Comparison of ENCODE assay signal across 8 mouse cellular contexts in the genomic region with DNA sequence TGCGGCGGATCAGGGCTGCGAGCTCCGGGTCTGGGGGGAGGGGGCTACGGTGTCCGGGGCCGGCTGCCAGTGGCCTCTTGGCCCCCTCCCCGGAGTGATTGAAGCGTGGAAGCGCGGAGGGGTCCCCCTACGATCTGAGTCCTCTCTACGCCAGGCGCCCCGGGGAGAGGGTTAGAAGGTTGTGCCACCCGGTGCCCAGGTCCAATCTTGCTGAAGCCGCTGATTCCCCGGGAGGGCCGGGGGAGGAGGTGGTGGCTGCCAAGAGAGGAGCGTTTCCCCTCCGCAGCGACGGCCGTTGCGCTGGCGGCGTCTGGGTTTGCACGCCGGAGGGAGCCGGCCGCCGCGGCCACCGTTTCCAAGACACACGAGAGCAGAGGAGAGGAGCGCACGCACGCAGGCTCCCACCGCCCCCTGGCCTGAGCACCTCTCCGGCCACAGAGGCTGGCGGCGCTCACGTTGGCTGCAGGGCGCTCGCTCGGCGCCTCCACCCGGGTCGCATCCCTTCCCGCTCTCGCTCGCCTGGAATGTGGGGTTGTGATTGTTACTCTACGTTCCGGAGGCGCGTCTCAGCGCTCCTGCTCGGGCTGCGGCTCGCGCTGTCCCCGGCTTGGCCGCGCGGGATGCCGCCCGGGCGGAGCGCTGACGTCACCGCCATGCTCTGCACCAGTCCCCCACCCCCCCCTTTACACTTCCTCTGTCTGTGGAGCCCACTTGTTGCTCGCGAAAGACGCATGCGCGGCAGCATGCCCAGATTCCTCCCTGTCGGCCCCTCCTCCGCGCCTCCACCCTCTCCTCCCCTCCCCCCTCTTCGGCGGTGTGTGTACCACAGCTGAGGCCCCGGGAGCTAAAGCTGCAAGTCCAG. TPM values are rescaled to one million over a fixed set of nuclear protein-coding genes. Genes with fewer than 3 reads are reported as not detected.
DNase-seq lines count a peak whose midpoint lies in the region; ATAC-seq and TF ChIP-seq lines count a peak whose summit lies in the region.

A gene (minus strand): TSS at position 602 of the 862 bp plus-strand sequence.

- peak within 1 kb of the TSS; percentile 99 for H3K27ac ChIP-seq in embryonic facial prominence, embryonic 11.5 days (replicated peaks; ENCODE audit: low read depth, low read length)
- peak within 1 kb of the TSS; percentile 99 for H3K27ac ChIP-seq in limb, embryonic 12.5 days
- peak within 1 kb of the TSS; percentile 100 for H3K27ac ChIP-seq in midbrain, embryonic 15.5 days
- H3K27ac ChIP-seq in spleen, adult 2 months (ENCODE audit: insufficient read depth, low read length) = peak within 1 kb of the TSS; percentile 100

- no peak for TF ChIP-seq CTCF in spleen, adult 2 months (IDR thresholded peaks at IDR 0.05; ENCODE audit: extremely low read depth, insufficient read depth, insufficient read length, insufficient replicate concordance)

- WGBS in embryonic facial prominence, embryonic 11.5 days = under 1% methylated on average over 64 of the region's 82 CpGs
- WGBS in limb, embryonic 12.5 days = under 1% methylated on average over 76 of the region's 82 CpGs
- under 1% methylated on average over 74 of the region's 82 CpGs for WGBS in midbrain, embryonic 15.5 days
- WGBS in spleen, adult 2 months = under 1% methylated on average over 79 of the region's 82 CpGs

- H3K4me1 ChIP-seq in embryonic facial prominence, embryonic 11.5 days (ENCODE audit: control insufficient read depth, insufficient read depth, low read length) = peaks cover 6% of the 10 kb centered on the region
- peaks cover 67% of the 10 kb centered on the region for H3K4me1 ChIP-seq in limb, embryonic 12.5 days (replicated peaks)
- peaks cover 56% of the 10 kb centered on the region for H3K4me1 ChIP-seq in midbrain, embryonic 15.5 days
- peaks cover 24% of the 10 kb centered on the region for H3K4me1 ChIP-seq in spleen, adult 2 months (ENCODE audit: control insufficient read depth, insufficient read depth, insufficient read length)

- no peaks in the 10 kb centered on the region for H3K36me3 ChIP-seq in embryonic facial prominence, embryonic 11.5 days (replicated peaks; ENCODE audit: control insufficient read depth, insufficient read depth, low read depth, low read length)
- H3K36me3 ChIP-seq in limb, embryonic 12.5 days = peaks cover 5% of the 10 kb centered on the region; the same call in 1 of the 2 replicates
- H3K36me3 ChIP-seq in midbrain, embryonic 15.5 days (replicated peaks) = no peaks in the 10 kb centered on the region
- peaks cover 5% of the 10 kb centered on the region; the same call in 1 of the 2 replicates for H3K36me3 ChIP-seq in spleen, adult 2 months (ENCODE audit: control insufficient read depth, insufficient read depth, low read length)

- TF ChIP-seq POLR2A in spleen, adult 2 months (IDR thresholded peaks at IDR 0.05; ENCODE audit: low read depth, low read length) = peak; percentile 97

- H3K9ac ChIP-seq in embryonic facial prominence, embryonic 11.5 days (replicated peaks; ENCODE audit: low read length) = peak within 1 kb of the TSS; percentile 91
- H3K9ac ChIP-seq in limb, embryonic 12.5 days (replicated peaks) = peak within 1 kb of the TSS; percentile 98
- H3K9ac ChIP-seq in midbrain, embryonic 15.5 days = peak within 1 kb of the TSS; percentile 92

- no peaks in the 10 kb centered on the region for H3K9me3 ChIP-seq in embryonic facial prominence, embryonic 11.5 days (replicated peaks; ENCODE audit: control insufficient read depth, low read length)
- no peaks in the 10 kb centered on the region for H3K9me3 ChIP-seq in limb, embryonic 12.5 days
- H3K9me3 ChIP-seq in midbrain, embryonic 15.5 days = no peaks in the 10 kb centered on the region

- ATAC-seq in embryonic facial prominence, embryonic 11.5 days (replicated peaks; ENCODE audit: insufficient number of reproducible peaks, low FRiP score, low TSS enrichment, low read depth) = peak; percentile 78
- peak; percentile 79 for ATAC-seq in limb, embryonic 12.5 days (ENCODE audit: insufficient number of reproducible peaks, insufficient read depth, low FRiP score, low TSS enrichment, low read depth)
- ATAC-seq in midbrain, embryonic 15.5 days (replicated peaks) = peak; percentile 91

- no peaks in the 10 kb centered on the region for H3K27me3 ChIP-seq in embryonic facial prominence, embryonic 11.5 days (ENCODE audit: control insufficient read depth, insufficient read depth, low read length)
- no peaks in the 10 kb centered on the region for H3K27me3 ChIP-seq in limb, embryonic 12.5 days
- H3K27me3 ChIP-seq in midbrain, embryonic 15.5 days (replicated peaks) = no peaks in the 10 kb centered on the region
- 0 out of 2 replicates have a peak, but pooled peaks cover 1% of the 10 kb centered on the region for H3K27me3 ChIP-seq in spleen, adult 2 months (ENCODE audit: control insufficient read depth, insufficient read depth, low read length)

- peak within 1 kb of the TSS; percentile 99 for H3K4me2 ChIP-seq in embryonic facial prominence, embryonic 11.5 days (ENCODE audit: low read depth, low read length)
- H3K4me2 ChIP-seq in limb, embryonic 12.5 days = peak within 1 kb of the TSS; percentile 98
- H3K4me2 ChIP-seq in midbrain, embryonic 15.5 days = peak within 1 kb of the TSS; percentile 83

- peak; percentile 99 for DNase-seq in 3134 (ENCODE audit: extremely low read depth, insufficient read length, low spot score)
- peak; percentile 100 for DNase-seq in adrenal gland, postnatal 10 days
- DNase-seq in embryonic facial prominence, embryonic 11.5 days (ENCODE audit: low spot score) = peak; percentile 99
- peak; percentile 99 to 100 for DNase-seq in heart, adult 18-20 months
- peak; percentile 99 for DNase-seq in kidney, adult 18-20 months
- DNase-seq in spleen, adult 2 months (ENCODE audit: low read depth in 1 of 2, low spot score in 2 of 2) = peak; percentile 92 to 98

- H3K4me3 ChIP-seq in embryonic facial prominence, embryonic 11.5 days (ENCODE audit: low read depth, low read length) = peak within 1 kb of the TSS; percentile 73
- H3K4me3 ChIP-seq in limb, embryonic 12.5 days (replicated peaks) = peak within 1 kb of the TSS; percentile 77
- peak within 1 kb of the TSS; percentile 85 for H3K4me3 ChIP-seq in midbrain, embryonic 15.5 days
- H3K4me3 ChIP-seq in spleen, adult 2 months (ENCODE audit: extremely low read depth, insufficient read depth, insufficient read length) = peak within 1 kb of the TSS; percentile 99

RNA-seq across cellular contexts. Expression of the gene that starts here (rescaled TPM):
- 10 to 100 TPM; 39.7 to 53.2 TPM for total RNA-seq in adrenal gland, postnatal 10 days (2021)
- 15.5 and 16.4 TPM in 2 replicates for polyA plus RNA-seq in embryonic facial prominence, embryonic 11.5 days (2014; fragmentation: Nextera tagmentation; extraction: Ambion mirVana)
- 10 to 100 TPM; 30.0 to 30.5 TPM for total RNA-seq in heart, adult 18-20 months (2021)
- 55.7 and 57.2 TPM in 2 replicates for polyA plus RNA-seq in limb, embryonic 12.5 days (2016; fragmentation: Nextera tagmentation; extraction: Ambion mirVana)
- 94.3 and 98.5 TPM in 2 replicates for polyA plus RNA-seq in midbrain, embryonic 15.5 days (2015; fragmentation: Nextera tagmentation; extraction: Ambion mirVana)
- 33.2 and 50.3 TPM in 2 replicates for polyA plus RNA-seq in spleen, adult 2 months (2012; rRNA removed)

Comparison
In these comparisons a context has a peak if more than half of its experiments do, and no peak if none do; other contexts are left out.
1. Peak in every context shown above with its lines: DNase-seq, ATAC-seq, H3K4me3 ChIP-seq and H3K27ac ChIP-seq.